Mouse (Mus musculus) midbrain, embryonic 14.5 days (tissue): ENCODE data around the gene Ren1. TPM values are rescaled to one million over a fixed set of nuclear protein-coding genes. Genes with fewer than 3 reads are reported as not detected.

Experiments
- ATAC-seq: fragments of 200-750 bp; cut with Nextera tagmentation; 2 replicates; pipeline ENCODE4 v1.8.0; 2017; ENCODE audit warnings: moderate number of reproducible peaks, moderate library complexity; ENCODE audit not compliant: low FRiP score, low TSS enrichment
- DNase-seq: peaks from one replicate; pipeline ENCODE4 v3.0.0-alpha.2; 2015
- H3K27ac ChIP-seq: fragments of 300-500 bp; sonication (generic); replicated peaks from 2 replicates; pipeline ENCODE4 v1.5.1; 2014; ENCODE audit warnings: mild to moderate bottlenecking, low read depth, low read length, moderate library complexity
- H3K27me3 ChIP-seq: fragments of 300-500 bp; sonication (generic); 2 replicates; pipeline ENCODE4 v1.6.1; 2014; ENCODE audit warnings: low read length, control low read depth, mixed read lengths; ENCODE audit not compliant: control insufficient read depth, insufficient read depth
- H3K36me3 ChIP-seq: fragments of 300-500 bp; sonication (generic); 2 replicates; pipeline ENCODE4 v1.6.1; 2014; ENCODE audit warnings: low read length, control low read depth; ENCODE audit not compliant: control insufficient read depth, insufficient read depth
- H3K4me1 ChIP-seq: fragments of 300-500 bp; sonication (generic); 2 replicates; pipeline ENCODE4 v1.6.1; 2014; ENCODE audit warnings: mild to moderate bottlenecking, antibody characterized with exemption, low read length, control low read depth; ENCODE audit not compliant: control insufficient read depth, insufficient read depth
- H3K4me2 ChIP-seq: fragments of 300-500 bp; sonication (generic); 2 replicates; pipeline ENCODE4 v1.6.1; 2014; ENCODE audit warnings: mild to moderate bottlenecking, low read length, moderate library complexity
- H3K4me3 ChIP-seq: fragments of 300-500 bp; sonication (generic); replicated peaks from 2 replicates; pipeline ENCODE4 v1.5.1; 2014; ENCODE audit warnings: low read depth, low read length
- H3K9ac ChIP-seq: fragments of 300-500 bp; sonication (generic); replicated peaks from 2 replicates; pipeline ENCODE4 v1.6.1; 2014; ENCODE audit warnings: mild to moderate bottlenecking, low read length, moderate library complexity
- H3K9me3 ChIP-seq: fragments of 300-500 bp; sonication (generic); 2 replicates; pipeline ENCODE4 v1.6.1; 2016; ENCODE audit warnings: low read length, control low read depth, mixed read lengths; ENCODE audit not compliant: control insufficient read depth
- WGBS: fragments of 180-500 bp; shearing (Covaris S2); extraction: QIAGEN DNeasy Blood & Tissue Kit; methylation state at CpG from one replicate; pipeline ENCODE4 v1.1.7; 2014; 5-methylcytosine and 5-hydroxymethylcytosine counted together
- polyA plus RNA-seq: library from polyadenylated mRNA; unstranded; fragments of >200 nt; fragmentation: Nextera tagmentation; extraction: Ambion mirVana; gene quantifications from 2 replicates; pipeline ENCODE4 v1.2.1, GENCODE M21; 2014

Gene Ren1
- not detected in 2 replicates for polyA plus RNA-seq

DNA sequence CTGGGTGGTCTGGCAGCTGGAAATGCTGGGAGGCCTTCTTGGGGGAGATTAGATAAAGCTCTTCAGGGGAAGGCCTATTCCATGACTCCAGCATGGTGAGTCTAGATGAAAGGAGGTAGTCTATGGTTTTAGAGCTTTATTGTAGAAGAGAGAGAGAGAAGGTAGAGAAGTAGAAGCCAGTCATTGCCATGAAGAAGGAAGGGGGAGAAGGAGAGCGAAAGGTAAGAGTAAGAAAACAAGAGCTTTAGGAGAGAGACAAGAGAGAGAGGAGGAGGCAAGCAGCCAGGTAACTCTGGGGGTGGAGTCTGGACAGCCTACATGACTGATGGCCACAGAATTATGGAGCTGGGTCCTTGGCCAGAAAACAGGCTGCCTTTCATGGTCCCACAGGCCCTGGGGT, at the start of gene Ren1:
Gene Ren1, plus strand, starts transcription at position 301 of the 400 bp plus-strand sequence.
- Histone ChIP-seq H3K4me1 (0 out of 2 replicates have a peak, but pooled peaks cover 4% of the 10 kb centered on the region), H3K4me3 (no peak within 1 kb of the TSS), H3K36me3 (no peaks in the 10 kb centered on the region), H3K4me2 (no peak within 1 kb of the TSS), H3K27ac (no peak within 1 kb of the TSS), H3K27me3 (no peaks in the 10 kb centered on the region), H3K9ac (no peak within 1 kb of the TSS), H3K9me3 (no peaks in the 10 kb centered on the region)
- ATAC-seq (no peak), DNase-seq (no peak)
- WGBS, result 96% methylated on average over 1 of the region's 1 CpGs

DNA sequence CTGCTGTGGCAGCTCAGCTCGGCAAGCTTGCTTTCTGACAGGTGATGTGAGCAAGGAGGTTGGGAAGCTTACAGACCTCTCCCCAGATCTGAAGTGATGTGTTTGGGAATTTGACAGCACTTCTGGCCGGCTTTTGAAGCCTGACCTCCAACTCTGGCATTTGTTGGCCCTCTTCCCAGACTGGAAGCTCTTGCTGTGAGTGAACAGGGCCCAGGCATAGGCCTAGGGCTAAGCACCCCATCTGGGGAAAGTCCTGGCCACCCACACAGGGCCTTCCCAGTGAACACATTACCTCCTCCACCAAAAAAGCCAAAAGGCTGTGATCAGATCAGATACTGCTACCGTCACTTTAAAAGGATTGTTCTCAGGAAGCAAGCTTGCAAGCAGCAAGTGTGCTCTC, 47.8 kb upstream of the Ren1 start:
- peak; percentile 60 for DNase-seq
- H3K27ac ChIP-seq, result 0 out of 2 replicates have a peak overlapping the region, but pooled peaks have one; percentile 32

DNA sequence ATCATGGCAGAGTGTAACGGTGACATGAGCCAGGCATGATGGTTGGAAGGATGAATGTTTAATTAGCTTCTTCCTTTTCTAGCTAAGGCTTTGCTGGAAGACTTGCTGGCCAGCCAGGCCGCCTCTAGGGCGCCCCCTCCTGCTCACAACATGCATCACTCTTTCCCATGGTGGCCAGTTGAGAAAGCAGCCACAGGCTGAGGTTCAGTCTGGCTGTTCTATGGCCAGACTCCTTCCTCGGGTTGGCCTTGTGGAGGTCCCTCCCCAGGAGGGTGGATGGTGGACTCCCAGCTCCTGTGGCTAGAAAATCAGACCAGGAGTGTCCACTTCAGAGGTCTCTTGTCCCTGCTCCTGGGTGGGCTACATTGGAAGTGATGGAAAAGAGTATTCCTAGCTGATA, 43.5 kb upstream of the Ren1 start:
- ATAC-seq, result peak; percentile 24; the same call in 1 of the 2 replicates

More for the DNA sequence above, 47.8 kb upstream of the Ren1 start:
- ATAC-seq, result no peak
- no peak overlapping the region for H3K4me2 ChIP-seq
- no peak overlapping the region for H3K4me3 ChIP-seq
- no peak overlapping the region for H3K9ac ChIP-seq
- no peaks in the 10 kb centered on the region for H3K27me3 ChIP-seq
- peaks cover 7% of the 10 kb centered on the region; the same call in 1 of the 2 replicates for H3K4me1 ChIP-seq
- peaks cover 42% of the 10 kb centered on the region for H3K36me3 ChIP-seq
- no peaks in the 10 kb centered on the region for H3K9me3 ChIP-seq
- WGBS, result 31% methylated on average over 3 of the region's 3 CpGs

DNA sequence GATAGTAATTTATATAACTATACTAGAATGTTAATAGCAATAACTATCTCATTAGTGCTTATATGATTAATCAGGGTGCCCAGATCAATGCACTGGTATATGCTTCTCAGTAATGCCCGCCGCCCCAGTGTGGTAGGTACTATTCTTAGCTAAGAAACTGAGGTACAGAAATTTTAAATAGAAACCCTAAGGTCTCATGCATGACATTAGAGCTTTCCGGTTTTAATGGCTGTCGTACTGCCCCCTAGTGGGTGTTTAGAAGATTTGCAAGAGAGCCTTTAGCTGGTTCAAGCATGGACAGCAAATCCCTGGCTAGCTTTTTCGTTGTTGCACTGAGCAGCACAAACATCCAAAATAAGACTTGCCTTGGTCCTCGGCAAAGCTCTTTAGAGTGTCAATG, 43.0 kb upstream of the Ren1 start:
- Histone ChIP-seq H3K4me1 (peaks cover 8% of the 10 kb centered on the region; the same call in 1 of the 2 replicates), H3K27ac (no peak overlapping the region), H3K9me3 (no peaks in the 10 kb centered on the region), H3K4me2 (no peak overlapping the region), H3K36me3 (peaks cover 4% of the 10 kb centered on the region; the same call in 1 of the 2 replicates), H3K27me3 (no peaks in the 10 kb centered on the region), H3K4me3 (no peak overlapping the region), H3K9ac (no peak overlapping the region)
- WGBS, result 12% methylated on average over 6 of the region's 6 CpGs
- peak; percentile 89 for DNase-seq
- ATAC-seq, result no peak

More for the DNA sequence above, 43.5 kb upstream of the Ren1 start:
- no peak overlapping the region for H3K4me3 ChIP-seq
- peaks cover 8% of the 10 kb centered on the region; the same call in 1 of the 2 replicates for H3K36me3 ChIP-seq
- peak; percentile 82 for DNase-seq
- 1% methylated on average over 4 of the region's 4 CpGs for WGBS
- no peaks in the 10 kb centered on the region for H3K27me3 ChIP-seq
- H3K27ac ChIP-seq, result no peak overlapping the region
- no peaks in the 10 kb centered on the region for H3K9me3 ChIP-seq
- H3K4me1 ChIP-seq, result peaks cover 8% of the 10 kb centered on the region; the same call in 1 of the 2 replicates
- H3K4me2 ChIP-seq, result no peak overlapping the region
- no peak overlapping the region for H3K9ac ChIP-seq

DNA sequence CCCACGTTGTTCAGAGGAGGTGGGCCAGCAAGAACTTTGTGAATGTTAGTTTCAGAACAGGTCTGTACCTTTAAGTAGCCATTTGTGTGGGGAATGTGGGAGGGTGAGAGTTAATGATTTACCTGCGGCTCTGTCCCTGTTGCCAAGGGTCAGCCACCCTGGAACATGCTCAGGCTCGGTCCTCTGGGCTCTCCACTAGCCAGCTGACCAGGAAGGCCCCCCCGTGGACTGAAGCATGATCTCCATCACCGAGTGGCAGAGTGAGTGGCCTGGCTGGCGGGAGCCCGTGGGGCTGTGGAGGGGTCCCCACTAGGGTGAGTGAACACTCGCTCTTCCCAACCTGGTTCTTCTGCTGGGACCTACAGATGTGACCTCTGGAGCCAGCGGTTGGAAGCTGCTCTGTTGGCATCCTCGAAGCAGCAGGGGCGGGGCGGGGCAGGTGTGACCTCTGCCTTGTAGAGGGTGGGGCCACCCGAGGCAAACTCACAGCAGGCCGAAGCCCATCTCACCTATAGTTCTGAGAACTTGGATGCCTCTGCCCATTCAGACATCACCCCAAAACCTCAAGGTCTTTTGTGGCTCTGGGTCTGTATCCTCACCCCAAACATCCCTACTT, 40.5 kb upstream of the Ren1 start, which contains the start of gene Golt1a:
Gene Golt1a, plus strand, starts transcription at position 149 of the 616 bp plus-strand sequence.
- ATAC-seq (no peak), DNase-seq (no peak)
- Histone ChIP-seq H3K9me3 (no peaks in the 10 kb centered on the region), H3K9ac (no peak within 1 kb of the TSS), H3K27ac (no peak within 1 kb of the TSS), H3K36me3 (no peaks in the 10 kb centered on the region), H3K4me1 (peaks cover 13% of the 10 kb centered on the region; the same call in 1 of the 2 replicates), H3K27me3 (no peaks in the 10 kb centered on the region), H3K4me3 (no peak within 1 kb of the TSS), H3K4me2 (no peak within 1 kb of the TSS)
- WGBS, result 76% methylated on average over 14 of the region's 14 CpGs

DNA sequence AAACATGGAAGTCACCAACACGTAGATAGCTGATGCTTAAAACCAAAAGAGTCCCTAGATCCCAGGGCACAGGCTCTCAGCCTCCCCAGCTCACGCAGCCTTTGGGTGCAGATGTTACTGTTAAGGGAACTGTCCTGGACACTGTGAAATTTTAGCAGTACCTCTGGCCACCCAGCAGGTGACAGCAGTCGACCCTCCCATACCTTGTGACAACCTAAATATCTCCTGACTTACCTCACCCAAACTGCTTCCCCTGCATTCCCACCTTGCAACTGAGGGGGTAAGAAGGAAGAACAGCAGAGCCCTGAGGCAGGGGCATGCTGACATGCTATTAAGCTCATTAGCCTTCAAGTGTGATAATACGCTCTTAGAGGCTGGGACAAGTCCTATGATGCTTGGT, 39.1 kb upstream of the Ren1 start:
- 0 out of 2 replicates have a peak overlapping the region, but pooled peaks have one; percentile 41 for H3K27ac ChIP-seq
- H3K36me3 ChIP-seq, result no peaks in the 10 kb centered on the region
- H3K9ac ChIP-seq, result no peak overlapping the region
- ATAC-seq (no peak), DNase-seq (peak; percentile 20)
- peaks cover 13% of the 10 kb centered on the region; the same call in 1 of the 2 replicates for H3K4me1 ChIP-seq
- 53% methylated on average over 4 of the region's 4 CpGs for WGBS
- H3K9me3 ChIP-seq, result no peaks in the 10 kb centered on the region
- no peak overlapping the region for H3K4me3 ChIP-seq
- H3K4me2 ChIP-seq, result no peak overlapping the region
- H3K27me3 ChIP-seq, result no peaks in the 10 kb centered on the region

DNA sequence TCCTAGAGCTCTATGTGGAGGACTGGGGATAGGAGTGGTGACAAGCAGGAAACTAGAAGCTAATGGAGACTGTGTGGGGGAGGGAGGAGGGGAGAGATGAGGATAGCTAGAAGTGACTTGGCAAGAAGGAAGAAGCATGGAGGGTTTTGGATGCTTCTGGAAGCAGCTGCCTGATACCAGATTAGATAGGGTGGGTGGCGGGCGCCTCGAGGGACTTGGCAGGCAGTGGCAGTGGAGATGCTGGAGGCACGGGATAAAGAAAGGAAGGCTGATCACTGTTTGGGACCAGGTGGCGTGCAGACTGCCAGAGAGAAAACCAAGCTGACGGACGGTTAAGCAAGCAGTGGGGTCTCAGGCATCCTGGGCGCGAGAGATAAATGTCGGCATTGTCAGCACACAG, 38.4 kb upstream of the Ren1 start:
- H3K9me3 ChIP-seq, result no peaks in the 10 kb centered on the region
- DNase-seq (peak; percentile 62), ATAC-seq (no peak)
- no peak overlapping the region for H3K9ac ChIP-seq
- no peak overlapping the region for H3K4me2 ChIP-seq
- WGBS, result 17% methylated on average over 10 of the region's 10 CpGs
- H3K27ac ChIP-seq, result peak overlapping the region; percentile 41; the same call in 1 of the 2 replicates
- H3K4me1 ChIP-seq, result peaks cover 12% of the 10 kb centered on the region; the same call in 1 of the 2 replicates
- no peaks in the 10 kb centered on the region for H3K27me3 ChIP-seq
- no peak overlapping the region for H3K4me3 ChIP-seq
- no peaks in the 10 kb centered on the region for H3K36me3 ChIP-seq

DNA sequence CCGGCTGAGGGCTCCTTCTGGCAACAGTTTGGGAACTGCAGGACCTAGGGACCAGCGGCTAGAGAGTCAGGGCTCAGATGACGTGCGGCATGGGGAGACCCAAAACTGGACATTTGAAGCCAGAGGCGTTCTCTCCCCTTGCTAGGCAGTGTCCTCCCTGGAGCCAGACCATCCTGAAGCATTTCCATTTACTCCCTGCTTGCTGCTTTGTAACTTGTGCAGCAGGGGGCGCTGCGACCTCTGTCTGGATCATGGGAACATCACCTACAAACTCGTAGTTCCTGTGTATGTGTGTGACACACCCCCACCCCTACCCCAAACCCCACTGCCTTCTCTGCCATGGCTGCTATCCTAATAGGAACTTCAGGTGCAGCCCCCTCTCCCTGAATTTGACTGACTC, 35.9 kb upstream of the Ren1 start:
- Histone ChIP-seq H3K9me3 (no peaks in the 10 kb centered on the region), H3K4me3 (no peak overlapping the region), H3K4me2 (no peak overlapping the region), H3K27ac (no peak overlapping the region), H3K36me3 (no peaks in the 10 kb centered on the region), H3K27me3 (no peaks in the 10 kb centered on the region), H3K9ac (no peak overlapping the region), H3K4me1 (peaks cover 6% of the 10 kb centered on the region; the same call in 1 of the 2 replicates)
- no peak for ATAC-seq
- peak; percentile 79 for DNase-seq
- 22% methylated on average over 8 of the region's 8 CpGs for WGBS

DNA sequence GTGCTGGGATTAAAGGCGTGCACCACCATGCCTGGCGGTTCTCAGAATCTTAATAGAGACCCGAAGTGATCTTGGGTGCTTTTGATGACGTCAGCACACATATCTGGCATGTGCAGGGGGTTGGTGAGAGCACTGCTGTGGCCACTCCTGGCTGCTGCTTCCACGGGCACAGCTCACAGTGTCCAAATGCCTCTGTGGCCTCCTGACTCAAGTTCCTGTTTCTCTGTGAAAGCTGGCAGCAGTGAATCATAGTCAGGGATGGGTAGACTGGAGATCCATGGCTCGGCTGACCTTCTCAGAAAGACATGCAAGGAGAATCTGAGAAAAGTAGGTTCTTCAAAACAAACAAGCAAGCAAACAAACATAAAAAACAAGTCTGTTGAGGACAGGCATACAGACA, 34.5 kb upstream of the Ren1 start:
- whole genome bisulfite sequencing, result 80% methylated on average over 6 of the region's 6 CpGs
- DNase-seq, result no peak

More for the DNA sequence above, 34.5 kb upstream of the Ren1 start:
- Histone ChIP-seq H3K4me3 (no peak overlapping the region), H3K9me3 (no peaks in the 10 kb centered on the region), H3K36me3 (no peaks in the 10 kb centered on the region), H3K27ac (no peak overlapping the region), H3K27me3 (no peaks in the 10 kb centered on the region), H3K4me1 (peaks cover 6% of the 10 kb centered on the region; the same call in 1 of the 2 replicates), H3K4me2 (no peak overlapping the region), H3K9ac (no peak overlapping the region)
- no peak for ATAC-seq
